Mouse (Mus musculus) cerebellum, adult 2 months (tissue): ENCODE results near the gene Guca2a.

Source experiments
- CTCF ChIP-seq: fragments of 200-500 bp; IDR thresholded peaks from 2 replicates; pipeline ENCODE4 v1.5.1; 2011; ENCODE audit warnings: low read depth, mild to moderate bottlenecking, control low read depth, low read length, moderate library complexity, borderline replicate concordance; ENCODE audit not compliant: insufficient read depth
- POLR2A ChIP-seq: fragments of 200-500 bp; IDR thresholded peaks from 2 replicates; pipeline ENCODE4 v1.6.1; 2011; ENCODE audit warnings: low read length, control low read depth, borderline replicate concordance; ENCODE audit not compliant: insufficient read depth

GRCm38 (mm10) chr4:119599605-119600004 lies 37.9 kb upstream of the Guca2a start:
- TF ChIP-seq CTCF (no peak), POLR2A (no peak)
